Mouse (Mus musculus) central nervous system, embryonic 11.5 days (tissue): ENCODE measurements around the gene Timm8a1. TPM values are rescaled to one million over a fixed set of nuclear protein-coding genes. Genes with fewer than 3 reads are reported as not detected.

Experiments used
- polyA plus RNA-seq: library from polyadenylated mRNA; depleted of rRNA; stranded (reverse); fragments of >200 nt; gene quantifications from 2 replicates; pipeline ENCODE4 v1.2.3, GENCODE M21; 2012; rRNA removed

The Timm8a1 gene
- 18.5 and 23.3 TPM in 2 replicates for polyA plus RNA-seq

DNA sequence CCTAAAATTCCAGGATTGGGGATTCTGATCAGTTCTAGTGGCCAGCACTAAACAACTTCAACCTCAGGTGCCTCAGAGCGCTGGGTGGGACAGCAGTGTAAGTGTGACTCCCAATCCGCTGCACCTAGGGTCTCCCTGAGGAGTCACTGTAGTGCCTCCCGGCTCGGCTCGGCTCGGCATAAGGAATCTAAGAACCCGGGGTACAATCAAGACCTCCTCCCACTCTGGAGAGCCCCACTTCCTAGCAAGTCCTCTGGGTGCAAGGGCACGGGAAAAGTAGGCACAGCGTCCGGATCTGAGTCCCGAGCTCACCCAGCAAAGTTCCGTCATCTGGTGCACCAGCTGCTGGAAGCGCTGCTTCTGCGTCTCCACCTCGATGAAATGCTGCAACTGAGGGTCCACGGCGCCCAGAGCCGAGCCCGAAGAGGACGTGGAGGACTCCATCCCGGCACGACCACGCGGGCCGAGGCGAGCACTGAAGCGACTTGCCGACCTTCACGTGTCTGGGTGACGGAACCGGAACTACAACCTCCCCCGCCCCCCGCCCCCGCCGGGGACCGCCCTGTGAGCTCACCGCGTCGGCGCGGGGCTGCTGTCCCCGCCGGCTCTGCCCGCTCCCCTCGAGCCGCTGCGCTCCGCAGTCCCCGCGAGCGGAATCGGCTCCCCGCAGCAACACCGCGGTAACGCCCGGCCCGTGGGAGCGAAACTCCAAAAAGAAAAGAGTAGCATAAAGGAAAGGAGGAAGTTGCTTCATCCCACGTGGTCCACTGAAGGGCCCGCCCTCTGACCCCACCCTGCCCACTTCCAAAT is at the start of gene Timm8a1:
TSS of gene Timm8a1 (minus strand) at position 721 of the 810 bp plus-strand sequence.

DNA sequence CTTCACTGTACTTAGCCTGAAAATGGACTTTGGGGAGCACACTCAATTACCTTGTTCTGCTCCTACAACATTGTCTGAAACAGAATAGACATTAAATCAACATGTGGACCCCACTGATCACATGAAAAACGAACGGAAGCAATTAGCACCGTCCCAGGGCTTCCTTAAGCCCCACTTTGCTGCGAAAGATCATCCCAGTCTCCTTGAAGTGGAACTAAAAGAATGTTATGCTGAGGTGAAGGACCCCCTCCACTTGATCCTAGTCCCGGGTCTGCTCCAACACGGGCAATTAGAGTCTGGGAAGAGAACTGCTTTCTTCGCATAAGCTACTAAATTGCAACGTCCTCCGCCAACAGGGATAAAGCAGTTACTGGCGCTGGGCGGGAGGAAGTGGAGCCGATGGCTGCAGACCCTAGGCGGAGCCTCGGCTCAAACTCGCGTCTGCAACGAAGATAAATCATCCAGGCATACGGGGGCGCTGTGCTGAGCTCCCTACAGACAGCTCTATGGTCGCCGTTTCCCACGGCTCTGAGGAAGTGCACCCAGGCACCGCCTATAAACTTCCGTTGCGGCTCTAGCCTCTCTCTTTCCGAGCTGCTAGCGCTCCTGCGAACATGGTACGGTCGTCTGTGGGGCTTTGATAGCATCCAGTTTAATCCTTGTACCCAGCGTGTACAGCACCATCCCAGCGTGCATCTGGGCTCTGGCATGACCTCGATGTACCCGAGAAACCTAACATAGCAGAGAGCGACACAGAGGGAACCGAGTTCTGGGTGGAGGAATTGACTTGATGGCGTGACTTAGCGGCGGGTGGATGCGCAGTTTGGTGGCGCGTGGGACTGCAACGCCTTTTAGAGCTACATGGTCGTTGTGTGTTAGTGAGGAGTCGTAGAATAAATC is 43.7 kb upstream of the Timm8a1 start, which contains the start of gene Rpl36a:
TSS of gene Rpl36a (plus strand) at position 552 of the 900 bp plus-strand sequence.

DNA sequence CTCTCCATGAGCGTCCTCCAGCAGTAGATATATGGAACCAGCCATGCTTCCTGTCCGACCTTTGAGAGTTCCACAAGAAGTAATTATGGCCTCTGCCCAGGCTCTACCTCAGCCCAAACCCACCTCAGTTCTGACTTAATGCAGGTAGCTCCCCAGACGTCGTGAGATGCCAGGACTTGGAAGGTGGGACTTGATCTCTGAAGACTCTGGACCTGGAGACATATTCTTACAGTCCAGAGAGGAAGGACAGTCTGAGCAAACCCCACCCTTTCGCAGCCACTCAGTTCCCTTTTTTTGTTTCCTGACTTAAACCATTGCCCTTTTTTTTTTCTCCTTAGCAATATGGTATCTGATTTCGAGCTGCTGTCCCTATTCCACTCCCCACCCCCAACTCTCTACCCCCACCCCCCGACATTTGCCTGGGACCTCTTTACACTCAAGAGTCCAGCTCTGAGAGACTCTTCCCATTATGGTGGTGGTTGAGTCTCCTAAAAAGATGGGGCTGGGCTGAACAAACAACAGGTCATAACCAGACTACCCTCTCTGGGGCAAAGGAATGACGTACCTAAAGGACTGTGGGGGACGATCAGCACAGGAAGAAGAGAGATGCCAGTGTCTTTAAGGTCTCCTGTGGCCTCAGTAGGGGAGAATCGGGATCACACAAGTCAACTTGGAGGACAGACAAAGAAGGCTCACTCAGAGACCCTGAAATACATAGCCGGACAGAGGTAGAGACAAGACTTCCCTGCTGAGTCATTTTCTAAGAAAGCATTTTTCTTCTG is 41.4 kb upstream of the Timm8a1 start, which contains the start of gene Btk:
TSS of gene Btk (minus strand) at position 683 of the 782 bp plus-strand sequence.

Other genes with a start within 250 kb of the Timm8a1 start
- gene Tmem35a, start 246.6 kb downstream of the Timm8a1 start, polyA plus RNA-seq, result 18.5 TPM in 2 replicates
- gene Cenpi, start 233.8 kb downstream of the Timm8a1 start, polyA plus RNA-seq, result 11.0 and 20.8 TPM in 2 replicates
- gene Drp2, start 137.3 kb downstream of the Timm8a1 start, polyA plus RNA-seq, result 10.3 and 12.0 TPM in 2 replicates
- gene Taf7l, start 65.4 kb downstream of the Timm8a1 start, polyA plus RNA-seq, result 0.07 and 0.14 TPM in 2 replicates
- gene Btk, start 41.7 kb upstream of the Timm8a1 start, polyA plus RNA-seq, result 2.8 and 3.7 TPM in 2 replicates
- 1,456 and 2,072 TPM in 2 replicates for gene Rpl36a, start 43.8 kb upstream of the Timm8a1 start, polyA plus RNA-seq
- 5.5 and 6.5 TPM in 2 replicates for gene Gla, start 59.3 kb upstream of the Timm8a1 start, polyA plus RNA-seq
- gene Hnrnph2, start 59.3 kb upstream of the Timm8a1 start, polyA plus RNA-seq, result 123 and 138 TPM in 2 replicates
- gene Armcx4, start 144.7 kb upstream of the Timm8a1 start, polyA plus RNA-seq, result 35.6 and 49.8 TPM in 2 replicates
- gene Armcx1, start 176.1 kb upstream of the Timm8a1 start, polyA plus RNA-seq, result 65.0 and 73.3 TPM in 2 replicates
- gene Armcx6, start 209.6 kb upstream of the Timm8a1 start, polyA plus RNA-seq, result 27.3 and 30.3 TPM in 2 replicates
- gene Armcx3, start 214.7 kb upstream of the Timm8a1 start, polyA plus RNA-seq, result 41.3 and 46.6 TPM in 2 replicates